Mouse (Mus musculus): ENCODE results near the gene Prkar2a. TPM values are rescaled to one million over a fixed set of nuclear protein-coding genes. Genes with fewer than 3 reads are reported as not detected.
A peak's percentile ranks its signal among the peaks of the same experiment; 100 is the strongest.

The Prkar2a gene
- polyA plus RNA-seq, 1 experiment from 2014 or later: 16.4 TPM

DNA sequence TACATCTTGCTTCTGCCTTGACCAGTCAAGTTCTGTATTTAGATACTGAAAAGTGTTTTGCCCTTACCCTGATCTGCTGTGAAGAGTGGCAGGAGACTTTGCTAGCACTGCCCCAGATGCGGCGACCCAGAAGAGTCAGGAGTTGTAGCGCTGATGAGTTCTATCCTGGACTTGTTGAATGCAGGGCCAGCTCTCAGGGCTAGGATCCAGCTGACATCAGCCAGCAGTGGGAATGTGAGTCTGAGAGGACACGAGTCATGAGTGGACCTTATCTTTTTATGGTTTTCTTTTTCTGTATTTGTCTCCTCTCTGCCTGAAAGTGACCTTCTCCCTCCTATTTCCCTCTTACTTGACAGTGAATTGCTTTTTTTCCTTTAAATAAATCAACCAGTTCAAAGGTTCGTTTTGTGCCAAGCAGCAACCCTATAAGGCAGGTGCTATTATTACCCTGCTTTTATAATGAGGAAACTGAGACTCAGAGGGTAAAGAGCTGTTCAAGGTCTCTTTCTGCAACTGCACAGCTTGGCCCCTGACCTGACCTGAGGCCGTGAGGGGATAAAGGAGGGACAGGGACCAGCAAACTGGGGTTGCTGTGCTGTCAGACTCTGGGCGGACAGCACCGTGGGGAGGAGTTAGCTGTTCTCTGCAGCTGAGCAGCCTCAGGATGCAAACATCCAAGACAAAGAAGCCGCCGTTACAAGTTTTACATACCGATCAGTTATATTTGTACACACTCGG is 14.4 kb downstream of the Prkar2a start:
- Histone ChIP-seq H3K27ac (ENCODE audit: low read length) (no peak overlapping the region), H3K4me3 (ENCODE audit: low read depth, low read length) (no peak overlapping the region), H3K4me2 (replicated peaks; ENCODE audit: low read depth, low read length) (no peak overlapping the region), H3K9ac (replicated peaks; ENCODE audit: low read depth) (no peak overlapping the region), H3K36me3 (ENCODE audit: insufficient read depth, low read length) (no peaks in the 10 kb centered on the region), H3K9me3 (ENCODE audit: low read length) (no peaks in the 10 kb centered on the region), H3K4me1 (ENCODE audit: insufficient read depth, low read depth, low read length) (no peaks in the 10 kb centered on the region), H3K27me3 (replicated peaks; ENCODE audit: insufficient read depth, low read length) (no peaks in the 10 kb centered on the region)
- DNase-seq (ENCODE audit: low spot score): no peak
- TF ChIP-seq EP300 (IDR thresholded peaks at IDR 0.05) (no peak), CTCF (IDR thresholded peaks at IDR 0.05) (no peak)
- 43% methylated on average over 12 of the region's 12 CpGs for WGBS
- no peak for ATAC-seq

DNA sequence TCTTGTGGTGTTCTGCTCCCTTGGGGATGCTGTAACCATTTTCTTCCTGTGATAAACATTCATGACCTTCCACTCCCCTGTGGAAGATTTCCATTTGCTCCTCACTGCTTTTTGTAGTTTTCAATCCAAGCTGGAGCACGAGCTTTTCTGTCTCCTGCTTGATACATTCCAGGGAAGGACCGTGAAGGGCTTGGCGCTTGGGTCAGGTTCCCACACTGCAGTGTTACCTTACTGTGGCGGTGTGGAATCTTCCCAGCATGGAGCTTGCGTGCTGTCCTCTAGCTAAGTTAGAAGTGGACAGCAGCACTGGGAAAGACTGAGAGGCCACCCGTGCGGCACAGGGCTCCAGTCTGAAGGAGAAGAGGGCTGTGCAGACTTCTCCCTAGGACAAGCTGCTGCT is 15.5 kb downstream of the Prkar2a start:
- 64% methylated on average over 7 of the region's 7 CpGs for WGBS
- ATAC-seq (no peak), DNase-seq (ENCODE audit: low spot score) (no peak)
- Histone ChIP-seq H3K9me3 (ENCODE audit: low read length) (no peaks in the 10 kb centered on the region), H3K36me3 (ENCODE audit: insufficient read depth, low read length) (no peaks in the 10 kb centered on the region), H3K4me3 (ENCODE audit: low read depth, low read length) (no peak overlapping the region), H3K27me3 (replicated peaks; ENCODE audit: insufficient read depth, low read length) (no peaks in the 10 kb centered on the region), H3K4me2 (replicated peaks; ENCODE audit: low read depth, low read length) (no peak overlapping the region), H3K9ac (replicated peaks; ENCODE audit: low read depth) (no peak overlapping the region), H3K27ac (ENCODE audit: low read length) (no peak overlapping the region), H3K4me1 (ENCODE audit: insufficient read depth, low read depth, low read length) (no peaks in the 10 kb centered on the region)
- TF ChIP-seq EP300 (IDR thresholded peaks at IDR 0.05) (no peak), CTCF (IDR thresholded peaks at IDR 0.05) (no peak)

DNA sequence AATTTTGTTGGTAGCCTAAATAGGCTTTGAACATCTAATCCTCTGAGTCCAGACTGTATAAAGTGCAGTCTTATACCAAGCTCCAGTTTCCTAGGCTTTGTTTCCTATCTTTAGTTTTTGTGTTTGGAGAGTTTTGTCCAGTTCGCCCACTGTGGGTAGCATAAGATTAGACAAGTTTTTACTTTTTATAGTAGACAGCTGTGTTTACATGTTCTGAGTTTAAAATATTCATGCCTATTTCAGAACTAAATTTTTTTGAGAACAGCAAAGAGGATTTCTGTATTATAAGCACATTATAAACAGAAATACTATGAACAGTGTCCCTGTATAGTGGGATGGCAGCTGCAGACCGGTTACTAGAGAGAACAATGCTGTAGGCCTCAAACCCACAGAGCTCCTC is 18.1 kb downstream of the Prkar2a start:
- Histone ChIP-seq H3K4me2 (replicated peaks; ENCODE audit: low read depth, low read length) (no peak overlapping the region), H3K27ac (ENCODE audit: low read length) (no peak overlapping the region), H3K36me3 (ENCODE audit: insufficient read depth, low read length) (no peaks in the 10 kb centered on the region), H3K9me3 (ENCODE audit: low read length) (no peaks in the 10 kb centered on the region), H3K27me3 (replicated peaks; ENCODE audit: insufficient read depth, low read length) (no peaks in the 10 kb centered on the region), H3K4me3 (ENCODE audit: low read depth, low read length) (no peak overlapping the region), H3K4me1 (ENCODE audit: insufficient read depth, low read depth, low read length) (no peaks in the 10 kb centered on the region), H3K9ac (replicated peaks; ENCODE audit: low read depth) (no peak overlapping the region)
- ATAC-seq (no peak), DNase-seq (ENCODE audit: low spot score) (no peak)
- WGBS: 76% methylated on average over 2 of the region's 2 CpGs
- TF ChIP-seq EP300 (IDR thresholded peaks at IDR 0.05): no peak
- TF ChIP-seq CTCF (IDR thresholded peaks at IDR 0.05): no peak

DNA sequence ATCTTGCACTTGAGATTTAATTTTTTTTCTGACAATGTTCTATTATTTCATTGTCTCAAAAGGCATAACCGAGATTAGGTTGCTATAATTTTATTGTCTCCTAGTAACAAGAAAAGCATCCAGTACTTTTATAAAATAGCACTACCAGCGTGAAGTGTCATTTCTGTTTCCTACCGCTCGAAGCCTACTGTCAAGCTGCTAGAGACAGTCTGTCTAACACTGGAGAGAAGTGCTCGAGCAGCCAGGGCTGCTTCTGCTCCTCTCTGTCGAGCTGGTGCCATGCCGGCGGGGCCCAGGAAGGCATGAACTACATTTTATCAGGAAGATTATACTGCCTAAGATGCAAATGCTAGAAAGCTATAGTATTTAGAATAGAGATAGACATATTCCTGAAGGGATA is 19.7 kb downstream of the Prkar2a start:
- Histone ChIP-seq H3K9ac (replicated peaks; ENCODE audit: low read depth) (no peak overlapping the region), H3K4me3 (ENCODE audit: low read depth, low read length) (no peak overlapping the region), H3K9me3 (ENCODE audit: low read length) (no peaks in the 10 kb centered on the region), H3K4me1 (ENCODE audit: insufficient read depth, low read depth, low read length) (no peaks in the 10 kb centered on the region), H3K27me3 (replicated peaks; ENCODE audit: insufficient read depth, low read length) (no peaks in the 10 kb centered on the region), H3K4me2 (replicated peaks; ENCODE audit: low read depth, low read length) (no peak overlapping the region), H3K36me3 (ENCODE audit: insufficient read depth, low read length) (no peaks in the 10 kb centered on the region), H3K27ac (ENCODE audit: low read length) (no peak overlapping the region)
- ATAC-seq (no peak), DNase-seq (ENCODE audit: low spot score) (no peak)
- 89% methylated on average over 8 of the region's 8 CpGs for WGBS
- no peak for TF ChIP-seq CTCF (IDR thresholded peaks at IDR 0.05)
- TF ChIP-seq EP300 (IDR thresholded peaks at IDR 0.05): no peak

DNA sequence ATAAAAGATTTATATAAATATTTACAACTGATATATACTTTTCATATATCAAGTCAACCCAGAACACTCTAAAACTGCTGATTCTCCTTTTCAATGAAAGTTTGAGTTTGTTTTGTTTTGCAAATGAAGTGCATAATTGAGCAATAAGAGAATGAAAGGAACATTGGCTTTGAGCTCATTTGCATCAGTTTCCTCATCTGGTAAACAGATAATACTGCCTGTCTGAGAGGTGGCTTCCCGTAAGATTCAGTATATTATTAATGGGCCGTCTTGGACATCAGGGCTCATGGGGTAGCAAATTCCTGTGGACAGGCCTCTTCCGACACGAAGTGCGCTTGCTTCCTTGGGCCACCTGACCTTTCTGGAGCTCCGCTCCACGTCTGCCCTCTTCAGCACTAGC is 21.7 kb downstream of the Prkar2a start:
- WGBS: 75% methylated on average over 7 of the region's 7 CpGs
- Histone ChIP-seq H3K4me2 (replicated peaks; ENCODE audit: low read depth, low read length) (no peak overlapping the region), H3K27me3 (replicated peaks; ENCODE audit: insufficient read depth, low read length) (no peaks in the 10 kb centered on the region), H3K4me1 (ENCODE audit: insufficient read depth, low read depth, low read length) (no peaks in the 10 kb centered on the region), H3K9ac (replicated peaks; ENCODE audit: low read depth) (no peak overlapping the region), H3K27ac (ENCODE audit: low read length) (no peak overlapping the region), H3K36me3 (ENCODE audit: insufficient read depth, low read length) (no peaks in the 10 kb centered on the region), H3K4me3 (ENCODE audit: low read depth, low read length) (no peak overlapping the region), H3K9me3 (ENCODE audit: low read length) (no peaks in the 10 kb centered on the region)
- ATAC-seq: no peak
- TF ChIP-seq CTCF (IDR thresholded peaks at IDR 0.05) (no peak), EP300 (IDR thresholded peaks at IDR 0.05) (no peak)
- peak; percentile 21 for DNase-seq (ENCODE audit: low spot score)

DNA sequence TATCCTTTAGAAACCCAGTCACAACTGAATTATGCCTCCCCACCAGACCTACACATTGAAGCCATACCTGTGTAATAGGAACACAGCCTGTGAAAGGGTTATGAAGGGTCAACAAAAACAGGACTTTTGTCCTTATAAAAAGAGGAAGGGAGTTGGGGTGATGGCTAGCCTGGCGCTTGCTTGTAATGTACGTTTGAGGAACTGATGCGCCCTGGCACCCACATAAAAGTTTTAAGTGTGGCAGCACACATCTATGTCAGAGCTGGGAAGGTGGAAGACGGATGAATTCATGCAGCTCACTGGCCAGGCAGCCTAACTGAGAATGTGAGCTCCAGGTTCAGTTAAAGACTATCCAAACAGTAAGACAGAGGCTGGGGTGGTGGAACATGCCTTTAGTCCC is 27.1 kb downstream of the Prkar2a start:
- Histone ChIP-seq H3K27ac (ENCODE audit: low read length) (no peak overlapping the region), H3K9me3 (ENCODE audit: low read length) (no peaks in the 10 kb centered on the region), H3K4me2 (replicated peaks; ENCODE audit: low read depth, low read length) (no peak overlapping the region), H3K4me3 (ENCODE audit: low read depth, low read length) (no peak overlapping the region), H3K36me3 (ENCODE audit: insufficient read depth, low read length) (0 out of 2 replicates have a peak, but pooled peaks cover 3% of the 10 kb centered on the region), H3K27me3 (replicated peaks; ENCODE audit: insufficient read depth, low read length) (no peaks in the 10 kb centered on the region), H3K9ac (replicated peaks; ENCODE audit: low read depth) (no peak overlapping the region), H3K4me1 (ENCODE audit: insufficient read depth, low read depth, low read length) (no peaks in the 10 kb centered on the region)
- 85% methylated on average over 4 of the region's 4 CpGs for WGBS
- TF ChIP-seq CTCF (IDR thresholded peaks at IDR 0.05): no peak
- TF ChIP-seq EP300 (IDR thresholded peaks at IDR 0.05): no peak
- ATAC-seq: no peak
- no peak for DNase-seq (ENCODE audit: low spot score)

All from lung, postnatal 0 days (tissue).